Comparison of ENCODE assay signal across 29 mouse cellular contexts in genomic region chr5:127471902-127472301, GRCm38 (mm10).
DNase-seq lines count a peak whose midpoint lies in the region; ATAC-seq and TF ChIP-seq lines count a peak whose summit lies in the region.
"Had no signal": no experiment of that assay in that cellular context is flagged by ENCODE, and none has a peak within 500 bp of the region (broad histone marks: within the 10 kb centered on the region; RNA-seq: fewer than 3 reads in every experiment).

No protein-coding gene starts in this region.

- WGBS in lung, embryonic 14.5 days = 46% methylated on average over 5 of the region's 5 CpGs
- WGBS in forebrain, embryonic 11.5 days = 56% methylated on average over 5 of the region's 5 CpGs

- H3K4me1 ChIP-seq in lung, embryonic 14.5 days (ENCODE audit: insufficient read depth) = no peaks in the 10 kb centered on the region
- H3K4me1 ChIP-seq in forebrain, embryonic 11.5 days (replicated peaks; ENCODE audit: control insufficient read depth, insufficient read depth, low read length) = 0 out of 2 replicates have a peak, but pooled peaks cover 2% of the 10 kb centered on the region
- H3K4me1 ChIP-seq: embryonic facial prominence, embryonic 15.5 days; forebrain, embryonic 15.5 days; heart, embryonic 12.5 days; heart, embryonic 15.5 days; intestine, embryonic 15.5 days had no signal

- no peak overlapping the region for H3K27ac ChIP-seq in lung, embryonic 14.5 days (ENCODE audit: low read depth)
- no peak overlapping the region for H3K27ac ChIP-seq in forebrain, embryonic 11.5 days (ENCODE audit: low read depth, low read length)
- H3K27ac ChIP-seq: embryonic facial prominence, embryonic 12.5 days; embryonic facial prominence, embryonic 15.5 days; forebrain, embryonic 12.5 days; forebrain, embryonic 15.5 days; heart, embryonic 15.5 days; hindbrain, embryonic 10.5 days; hindbrain, embryonic 13.5 days; intestine, embryonic 15.5 days had no signal

- H3K4me3 ChIP-seq in lung, embryonic 14.5 days (ENCODE audit: low read depth, low read length) = no peak overlapping the region
- no peak overlapping the region for H3K4me3 ChIP-seq in forebrain, embryonic 11.5 days (ENCODE audit: low read depth, low read length)
- H3K4me3 ChIP-seq: embryonic facial prominence, embryonic 12.5 days; embryonic facial prominence, embryonic 15.5 days; forebrain, embryonic 12.5 days; forebrain, embryonic 15.5 days; heart, embryonic 12.5 days; heart, embryonic 15.5 days; hindbrain, embryonic 10.5 days; hindbrain, embryonic 13.5 days; intestine, embryonic 15.5 days had no signal

- DNase-seq in lung, embryonic 14.5 days = peak; percentile 43
- DNase-seq in lung, postnatal 36 days = no peak
- DNase-seq in R1 (ENCODE audit: low read depth, low spot score) = peak; percentile 67
- DNase-seq in right cerebral cortex, postnatal 14 days = no peak
- no peak for DNase-seq in forebrain, embryonic 11.5 days (ENCODE audit: low spot score)
- DNase-seq: adrenal gland, adult 2 months; adrenal gland, postnatal 14 days; cerebellum, adult 11 months; cerebellum, adult 2 months; cerebellum, postnatal 10 days; cerebellum, postnatal 36 days; embryo, embryonic 11 days; gastrocnemius, postnatal 25 days; heart, adult 18-20 months; heart, postnatal 36 days had no signal

- no peak for ATAC-seq in lung, embryonic 14.5 days (ENCODE audit: insufficient read depth)
- peak; percentile 42; the same call in 1 of the 2 replicates for ATAC-seq in megakaryocyte progenitor cell, adult 5-6 weeks (replicated peaks; ENCODE audit: poor library complexity)
- no peak for ATAC-seq in forebrain, embryonic 11.5 days (replicated peaks; ENCODE audit: low FRiP score)
- ATAC-seq: CD4-positive, CD25-positive, alpha-beta regulatory T cell, adult 4 months; forebrain, embryonic 15.5 days; hindbrain, embryonic 16.5 days; intestine, embryonic 15.5 days; Patski had no signal

- H3K4me2 ChIP-seq in lung, embryonic 14.5 days = no peak overlapping the region
- no peak overlapping the region for H3K4me2 ChIP-seq in forebrain, embryonic 11.5 days (ENCODE audit: low read depth, low read length, severe bottlenecking)
- H3K4me2 ChIP-seq: embryonic facial prominence, embryonic 12.5 days; embryonic facial prominence, embryonic 15.5 days; forebrain, embryonic 12.5 days; forebrain, embryonic 15.5 days; heart, embryonic 12.5 days; heart, embryonic 15.5 days; hindbrain, embryonic 13.5 days; intestine, embryonic 15.5 days had no signal

- no peaks in the 10 kb centered on the region for H3K27me3 ChIP-seq in lung, embryonic 14.5 days (ENCODE audit: insufficient read depth, low read length)
- no peaks in the 10 kb centered on the region for H3K27me3 ChIP-seq in forebrain, embryonic 11.5 days (ENCODE audit: control insufficient read depth, insufficient read depth, low read length)
- H3K27me3 ChIP-seq: embryonic facial prominence, embryonic 12.5 days; embryonic facial prominence, embryonic 15.5 days; forebrain, embryonic 15.5 days; heart, embryonic 12.5 days; heart, embryonic 15.5 days; intestine, embryonic 15.5 days; Patski had no signal

- no peaks in the 10 kb centered on the region for H3K36me3 ChIP-seq in lung, embryonic 14.5 days (ENCODE audit: insufficient read depth)
- no peaks in the 10 kb centered on the region for H3K36me3 ChIP-seq in forebrain, embryonic 11.5 days (ENCODE audit: control insufficient read depth, insufficient read depth, low read length)
- H3K36me3 ChIP-seq: embryonic facial prominence, embryonic 12.5 days; embryonic facial prominence, embryonic 15.5 days; forebrain, embryonic 12.5 days; forebrain, embryonic 15.5 days; G1E; heart, embryonic 12.5 days; heart, embryonic 15.5 days; hindbrain, embryonic 10.5 days; hindbrain, embryonic 13.5 days; intestine, embryonic 15.5 days had no signal

- H3K9ac ChIP-seq in lung, embryonic 14.5 days = no peak overlapping the region
- no peak overlapping the region for H3K9ac ChIP-seq in forebrain, embryonic 11.5 days (ENCODE audit: low read length)
- H3K9ac ChIP-seq: embryonic facial prominence, embryonic 12.5 days; embryonic facial prominence, embryonic 15.5 days; forebrain, embryonic 12.5 days; forebrain, embryonic 15.5 days; heart, embryonic 12.5 days; heart, embryonic 15.5 days; hindbrain, embryonic 13.5 days; intestine, embryonic 15.5 days had no signal

- TF ChIP-seq CTCF in lung, embryonic 14.5 days (IDR thresholded peaks at IDR 0.05; ENCODE audit: low read depth) = no peak

- H3K9me3 ChIP-seq in lung, embryonic 14.5 days (ENCODE audit: low read depth, low read length) = no peaks in the 10 kb centered on the region
- no peaks in the 10 kb centered on the region for H3K9me3 ChIP-seq in forebrain, embryonic 11.5 days (ENCODE audit: control insufficient read depth, low read length)
- H3K9me3 ChIP-seq: embryonic facial prominence, embryonic 12.5 days; embryonic facial prominence, embryonic 15.5 days; forebrain, embryonic 12.5 days; forebrain, embryonic 15.5 days; heart, embryonic 12.5 days; heart, embryonic 15.5 days; hindbrain, embryonic 10.5 days; hindbrain, embryonic 13.5 days; intestine, embryonic 15.5 days had no signal

Comparison
In these comparisons a context has a peak if more than half of its experiments do, and no peak if none do; other contexts are left out.
1. DNase-seq: peak in lung, embryonic 14.5 days (single experiment) and R1 (single experiment); none in lung, postnatal 36 days (single experiment), right cerebral cortex, postnatal 14 days (single experiment) and forebrain, embryonic 11.5 days (single experiment).